Mouse (Mus musculus): ENCODE data around the gene Cttn.

Cttn gene

DNA sequence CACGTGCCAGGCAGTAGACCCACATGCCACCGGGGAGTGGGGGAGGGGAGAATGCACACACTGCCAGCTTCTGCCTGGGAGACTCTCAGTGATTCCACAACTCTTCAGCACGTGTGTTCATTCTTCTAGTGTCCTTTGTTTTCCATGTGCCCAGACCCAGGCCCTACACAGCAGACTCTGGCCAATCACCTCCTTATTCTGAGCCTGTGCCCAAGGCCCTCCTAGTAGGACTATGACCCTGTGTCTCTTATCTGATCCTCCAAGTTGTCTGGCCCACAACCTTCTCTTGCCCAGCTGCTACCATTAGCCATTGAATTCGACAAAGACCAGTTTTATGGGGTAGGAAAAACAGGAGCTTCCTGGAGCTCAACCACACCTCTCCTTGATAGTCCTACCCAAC lies 68.3 kb downstream of the Cttn start:
- DNase-seq (ENCODE audit: inconsistent age in 2 of 2, low spot score in 1 of 2): no peak

DNA sequence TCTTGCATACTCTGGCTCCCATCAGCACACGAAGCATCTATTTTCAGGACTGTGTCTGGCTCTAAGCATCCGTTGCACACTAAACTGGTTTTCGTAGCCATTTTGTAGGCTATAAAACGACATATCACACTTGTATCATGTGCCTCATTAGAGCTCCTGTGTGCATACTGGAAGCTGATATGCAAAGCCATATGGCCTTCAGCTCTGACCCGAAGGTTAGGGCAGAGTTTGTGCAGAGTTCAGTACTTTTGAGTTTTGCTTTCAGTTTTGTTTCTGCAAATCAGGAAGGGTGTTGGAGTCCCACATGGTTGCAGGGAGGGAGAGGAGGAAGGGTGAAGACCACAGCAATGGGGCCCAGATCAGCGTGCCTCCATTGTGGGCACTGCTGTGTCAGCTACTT lies 79.1 kb downstream of the Cttn start:
- no peak for DNase-seq (ENCODE audit: inconsistent age in 2 of 2, low spot score in 1 of 2)

DNA sequence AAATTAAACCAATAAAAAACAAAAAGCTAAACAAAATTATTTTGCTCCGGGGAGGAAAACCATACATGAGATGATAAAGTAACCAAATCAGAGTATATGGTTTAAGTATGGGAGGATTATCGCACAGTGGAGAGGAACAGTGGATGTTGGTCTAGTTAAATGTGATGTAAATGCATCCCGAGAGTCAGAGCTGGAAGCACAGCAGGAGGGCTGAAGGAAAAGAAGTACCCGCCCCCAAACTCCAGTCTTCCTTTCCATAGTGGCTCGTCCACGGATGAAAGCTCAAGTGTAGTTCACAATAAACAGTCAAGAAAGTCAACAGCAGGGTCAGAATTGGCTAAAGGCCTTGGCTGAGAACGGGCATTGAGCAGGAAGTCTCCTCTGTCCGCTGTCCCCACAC lies 80.1 kb downstream of the Cttn start:
- DNase-seq (ENCODE audit: inconsistent age in 2 of 2, low spot score in 1 of 2): no peak

DNA sequence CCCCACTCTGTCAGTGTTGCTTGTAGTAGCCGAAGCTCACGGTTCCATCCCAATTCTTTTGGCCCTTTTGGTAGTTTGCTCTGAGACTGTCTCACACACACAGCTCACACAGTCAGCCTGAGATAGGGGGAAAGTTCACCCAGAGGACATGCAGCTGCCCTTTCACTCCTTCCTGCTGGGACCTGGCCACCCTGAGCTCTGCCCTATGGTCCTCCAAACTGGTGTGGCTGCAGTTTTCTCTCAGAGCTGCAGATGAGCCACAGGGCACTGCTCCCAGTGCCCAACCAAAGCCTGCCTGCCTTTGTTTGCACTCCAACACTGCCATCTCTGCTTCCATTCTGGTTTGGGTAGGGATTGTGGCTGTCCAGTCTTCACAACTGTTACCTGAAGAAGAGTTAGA lies 81.1 kb downstream of the Cttn start:
- no peak for DNase-seq (ENCODE audit: inconsistent age in 2 of 2, low spot score in 1 of 2)

DNA sequence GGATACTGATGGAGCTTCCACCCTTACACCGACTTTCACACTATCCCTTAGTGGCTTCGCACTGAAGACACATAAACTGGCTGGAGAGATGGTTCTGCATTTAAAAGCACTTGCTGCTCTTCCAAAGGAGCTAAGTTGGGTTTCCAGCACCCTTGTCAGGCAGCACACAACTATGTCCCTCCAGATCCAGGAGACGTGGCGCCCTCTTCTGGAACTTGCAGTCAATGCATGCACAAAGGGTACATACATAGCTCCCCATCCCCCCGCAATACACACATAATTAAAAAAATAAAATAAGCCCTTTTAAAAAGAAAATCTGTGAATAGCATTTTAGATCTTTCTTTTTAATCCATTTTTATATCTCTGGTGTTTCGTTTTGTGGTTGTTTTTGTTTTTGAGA lies 83.3 kb downstream of the Cttn start:
- no peak for DNase-seq (ENCODE audit: inconsistent age in 2 of 2, low spot score in 1 of 2)
